Mouse (Mus musculus) embryo, embryonic 11 days (tissue): ENCODE results near the gene Gm11563.
"Not testable (repeated sequence)": the region's sequence is repeated elsewhere in the genome, so short reads cannot be mapped to it uniquely, and the experiment has no call there.

Experiments
- DNase-seq: peaks from one replicate; pipeline ENCODE4 v3.0.0-alpha.2; 2015

Gm11563 gene

DNA sequence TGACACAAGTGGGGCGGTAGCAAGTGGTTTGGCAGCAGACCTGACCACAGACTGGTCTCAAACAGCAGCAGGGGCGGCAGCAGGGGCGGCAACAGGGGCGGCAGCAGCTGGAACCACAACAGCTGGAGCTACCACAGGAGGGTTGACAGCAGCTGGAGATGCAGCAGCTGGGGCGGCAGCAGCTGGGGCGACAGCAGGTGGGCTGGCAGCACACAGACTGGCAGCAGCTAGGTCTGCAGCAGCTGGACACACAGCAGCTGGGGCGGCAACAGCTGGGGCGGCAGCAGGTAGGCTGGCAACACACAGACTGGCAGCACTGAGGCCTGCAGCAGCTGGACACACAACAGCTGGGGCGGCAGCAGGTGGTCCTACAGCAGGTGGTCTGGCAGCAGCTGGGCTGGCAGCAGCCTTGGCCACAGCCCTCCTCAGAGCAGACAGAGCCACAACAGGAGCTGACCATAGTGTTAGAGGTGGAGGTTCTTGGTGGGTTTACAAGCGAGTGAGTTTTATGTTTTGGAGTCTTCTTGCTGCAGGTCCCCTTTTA lies at the start of gene Gm11563:
Gene Gm11563, minus strand, starts transcription at position 494 of the 544 bp plus-strand sequence.
- DNase-seq: not testable (repeated sequence)

DNA sequence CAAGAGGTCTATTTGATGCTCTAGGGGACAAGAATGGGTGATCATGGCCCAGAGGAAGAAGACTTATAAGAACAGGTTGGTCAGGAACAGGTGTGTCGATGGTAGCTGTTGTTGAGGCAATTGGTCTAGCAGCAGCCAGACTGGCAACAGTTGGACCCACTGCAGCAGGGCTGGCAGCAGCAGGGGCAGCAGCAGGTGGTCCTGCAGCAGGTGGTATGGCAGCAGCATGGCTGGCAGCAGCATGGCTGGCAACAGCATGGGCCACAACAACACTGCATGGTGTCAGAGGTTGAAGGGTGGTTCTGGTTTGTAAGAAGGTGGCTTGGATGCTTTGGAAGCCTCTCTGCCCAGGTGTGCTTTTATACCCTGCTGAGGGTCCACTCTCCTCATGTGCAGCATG lies 31.7 kb upstream of the Gm11563 start, which contains the start of gene Gm14190:
Gene Gm14190, minus strand, starts transcription at position 278 of the 400 bp plus-strand sequence.
- no peak for DNase-seq

DNA sequence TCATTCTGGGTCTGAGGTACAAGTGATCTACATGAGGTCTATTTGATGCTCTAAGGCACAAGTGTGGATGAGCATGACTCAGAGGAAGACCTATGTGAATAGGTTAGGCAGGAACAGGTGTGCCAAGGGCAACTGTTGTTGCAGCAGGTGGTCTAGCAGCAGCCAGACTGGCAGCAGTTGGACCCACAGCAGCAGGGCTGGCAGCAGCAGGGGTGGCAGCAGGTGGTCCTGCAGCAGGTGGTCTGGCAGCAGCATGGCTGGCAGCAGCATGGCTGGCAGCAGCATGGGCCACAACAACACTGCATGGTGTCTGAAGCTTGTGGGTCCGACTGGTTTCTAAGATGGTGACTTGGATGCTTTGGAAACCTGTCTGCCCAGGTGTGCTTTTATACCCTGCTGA lies 26.5 kb upstream of the Gm11563 start:
- DNase-seq: not testable (repeated sequence)

DNA sequence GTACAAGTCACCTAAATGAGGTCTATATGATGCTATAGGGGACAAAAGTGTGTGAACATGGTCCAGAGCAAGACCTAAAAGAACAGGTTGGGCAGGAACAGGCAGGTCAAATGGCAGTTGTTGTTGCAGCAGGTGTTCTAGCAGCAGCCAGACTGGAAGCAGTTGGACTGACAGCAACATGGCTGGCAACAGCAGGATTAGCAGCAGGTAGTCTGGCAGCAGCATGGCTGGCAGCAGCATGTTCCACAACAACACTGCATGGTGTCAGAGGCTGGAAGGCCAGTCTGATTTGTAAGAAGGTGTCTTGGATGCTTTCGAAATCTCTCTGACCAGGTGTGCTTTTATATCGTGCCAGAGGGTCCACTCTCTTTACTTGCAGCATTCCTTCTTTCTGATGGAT lies 24.7 kb upstream of the Gm11563 start:
- no peak for DNase-seq

DNA sequence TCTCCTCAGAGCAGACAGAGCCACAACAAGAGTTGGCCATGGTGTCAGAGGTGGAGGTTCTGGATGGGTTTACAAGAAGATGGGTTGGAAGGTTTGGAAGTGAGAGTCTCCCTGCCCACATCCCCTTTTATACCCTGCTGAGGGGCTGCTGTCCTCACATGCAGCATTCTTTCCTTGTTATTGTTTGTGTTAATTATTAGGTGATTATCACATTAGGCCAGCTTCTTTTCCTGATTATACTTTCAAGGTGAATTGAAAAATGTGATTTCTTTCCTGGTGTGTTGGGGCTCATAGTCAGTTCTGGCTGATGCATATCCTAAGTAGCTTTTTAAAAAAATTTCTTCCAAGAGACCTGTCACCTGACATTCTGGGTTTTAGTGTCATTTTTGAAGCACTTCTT lies 7.1 kb upstream of the Gm11563 start, which contains the start of gene Krtap4-6:
Gene Krtap4-6, minus strand, starts transcription at position 101 of the 400 bp plus-strand sequence.
- no peak for DNase-seq

DNA sequence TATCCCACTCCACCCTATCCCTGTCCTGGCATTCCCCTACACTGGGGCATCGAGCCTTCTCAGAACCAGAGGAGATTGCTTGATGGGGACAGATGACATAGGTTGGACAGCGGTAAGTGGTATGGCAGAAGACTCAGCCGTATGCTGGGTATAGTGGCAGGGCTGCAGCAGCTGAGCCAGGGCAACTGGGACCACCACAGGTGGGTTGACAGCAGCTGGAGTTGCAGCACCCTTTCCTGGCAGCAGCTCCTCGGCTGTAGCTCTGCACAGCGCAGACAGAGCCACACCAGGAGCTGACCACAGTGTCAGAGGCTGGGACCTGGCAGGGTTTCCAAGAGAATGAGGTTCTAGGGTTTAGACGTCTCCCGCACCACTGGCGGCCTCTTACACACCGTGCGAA lies 4.0 kb upstream of the Gm11563 start:
- DNase-seq: no peak

DNA sequence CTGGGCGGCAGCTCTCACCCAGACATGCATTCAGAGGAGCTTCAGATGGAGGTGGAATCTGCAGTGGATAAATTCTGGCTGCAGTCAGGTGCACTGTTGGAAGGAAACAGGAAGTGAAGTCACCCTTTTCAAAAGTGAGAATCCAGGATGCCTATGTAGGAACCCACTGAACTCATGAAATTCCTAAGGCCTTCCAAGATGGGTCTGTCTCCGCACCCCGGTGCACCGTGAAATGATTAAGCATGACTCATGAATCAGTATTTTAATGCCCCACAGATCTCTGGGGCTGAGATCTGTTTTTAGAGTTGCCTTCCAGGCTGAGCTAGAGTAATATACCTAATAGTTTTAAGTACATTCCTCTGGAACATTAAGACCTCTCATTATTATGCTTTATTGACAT lies 496 bp upstream of the Gm11563 start:
- no peak for DNase-seq

DNA sequence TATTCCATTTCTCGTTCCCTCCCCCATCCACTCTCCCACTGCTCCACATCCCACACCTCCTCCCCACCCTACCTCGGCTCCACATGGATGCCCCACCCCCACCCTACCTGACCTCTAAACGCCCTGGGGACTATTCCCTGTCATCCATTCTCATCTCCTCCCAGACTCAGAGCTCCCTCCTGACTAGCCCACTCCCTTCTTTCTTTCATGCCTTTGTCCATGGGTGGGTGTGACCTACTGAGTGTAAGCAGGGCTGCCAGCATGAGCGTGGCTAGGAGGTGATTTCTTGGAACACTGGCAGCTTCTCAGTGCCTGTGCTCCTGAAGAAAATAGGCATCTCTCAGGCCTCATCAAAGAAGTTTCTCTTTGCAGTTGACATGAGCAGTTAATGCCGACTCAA lies 1.7 kb downstream of the Gm11563 start:
- no peak for DNase-seq

DNA sequence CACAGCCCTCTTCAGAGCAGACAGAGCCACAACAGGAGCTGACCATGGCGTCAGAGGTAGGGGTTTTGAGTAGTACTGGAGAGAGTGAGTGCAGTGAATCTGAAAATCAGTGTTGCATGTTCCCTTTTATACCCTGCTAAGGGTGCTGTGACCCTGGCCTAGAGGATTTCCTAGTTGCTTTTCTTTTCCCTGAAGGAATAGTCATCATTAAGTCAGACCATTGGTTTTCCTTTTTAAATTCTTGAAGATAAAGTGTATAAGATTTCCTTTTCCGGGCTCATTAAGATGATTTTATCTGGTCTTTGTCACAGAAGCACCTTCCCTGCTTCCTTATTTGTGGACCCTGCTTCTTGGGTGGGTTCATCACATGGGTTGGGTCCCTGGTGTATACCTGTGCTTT lies 8.6 kb downstream of the Gm11563 start, which contains the start of gene Gm11555:
Gene Gm11555, minus strand, starts transcription at position 101 of the 400 bp plus-strand sequence.
- no peak for DNase-seq

DNA sequence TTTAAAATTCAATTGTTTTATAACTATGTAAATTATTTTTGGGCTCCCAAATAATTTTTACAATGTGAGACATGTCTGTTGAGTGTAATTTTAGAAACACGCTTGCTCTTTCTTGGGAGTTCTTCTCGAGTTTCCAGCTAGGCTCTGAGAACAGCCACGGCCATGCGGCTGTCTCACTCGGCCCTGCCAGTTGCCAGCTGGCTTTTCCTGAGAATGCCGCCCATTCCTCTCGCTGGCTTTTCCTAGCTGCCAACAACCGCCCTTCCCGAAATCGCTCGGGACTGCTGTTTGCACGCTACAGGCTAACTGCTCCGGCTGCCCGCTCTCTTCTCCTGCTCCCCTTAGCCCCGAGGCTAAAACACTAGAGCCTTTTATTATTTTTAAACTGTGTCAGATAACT lies 12.3 kb downstream of the Gm11563 start:
- no peak for DNase-seq

DNA sequence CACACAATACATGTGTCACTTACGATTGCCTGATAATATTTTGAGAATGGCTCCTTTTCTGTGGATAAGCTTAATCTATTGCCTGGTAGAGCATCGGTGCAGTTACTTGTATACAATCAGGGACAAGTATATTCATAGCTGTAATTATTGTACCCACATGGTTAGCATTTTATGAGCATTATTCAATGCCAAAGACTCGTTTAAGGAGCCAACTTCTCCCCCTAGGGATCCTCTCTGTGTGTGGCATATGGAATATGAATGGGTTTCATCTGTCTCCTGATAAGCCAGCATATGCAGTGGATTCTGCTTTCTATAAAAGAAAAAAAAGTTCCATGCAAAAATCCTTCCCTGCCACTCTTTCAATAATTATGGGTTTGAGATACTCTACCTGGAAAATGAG lies 14.4 kb downstream of the Gm11563 start:
- no peak for DNase-seq

DNA sequence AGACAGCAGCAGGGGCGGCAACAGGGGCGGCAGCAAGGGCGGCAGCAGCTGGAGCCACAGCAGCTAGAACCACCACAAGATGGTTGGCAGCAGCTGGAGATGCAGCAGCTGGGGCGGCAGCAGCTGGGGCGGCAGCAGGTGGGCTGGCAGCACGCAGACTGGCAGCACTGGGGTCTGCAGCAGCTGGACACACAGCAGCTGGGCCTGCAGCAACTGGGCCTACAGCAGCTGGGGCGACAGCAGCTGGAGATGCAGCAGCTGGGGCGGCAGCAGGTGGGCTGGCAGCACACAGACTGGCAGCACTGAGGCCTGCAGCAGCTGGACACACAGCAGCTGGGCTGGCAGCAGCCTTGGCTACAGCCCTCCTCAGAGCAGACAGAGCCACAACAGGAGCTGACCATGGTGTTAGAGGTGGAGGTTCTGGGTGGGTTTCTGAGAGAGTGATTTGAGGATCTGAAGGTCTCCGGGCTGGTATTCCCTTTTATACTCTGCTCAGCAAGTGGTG lies 15.1 kb downstream of the Gm11563 start, which contains the start of gene Krtap4-7:
Gene Krtap4-7, minus strand, starts transcription at position 455 of the 505 bp plus-strand sequence.
- DNase-seq: not testable (repeated sequence)

DNA sequence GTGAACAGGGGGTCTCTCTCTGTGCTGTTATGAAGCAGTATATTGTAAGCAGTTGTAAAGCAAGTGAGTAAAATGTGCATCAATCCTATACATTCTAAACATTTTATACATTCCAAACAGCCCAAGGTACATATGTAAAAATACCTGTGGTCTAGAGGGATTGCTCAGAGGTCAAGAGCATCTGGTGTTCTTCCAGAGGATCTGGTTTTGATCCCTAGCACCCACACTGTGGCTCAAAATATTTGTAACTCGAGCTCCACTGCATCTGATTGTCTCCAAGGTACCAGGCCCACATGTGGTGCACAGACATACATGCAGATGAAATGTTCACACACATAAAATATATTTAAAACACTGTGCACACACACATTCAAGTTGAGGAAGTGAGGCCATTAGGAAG lies 17.8 kb downstream of the Gm11563 start:
- no peak for DNase-seq

DNA sequence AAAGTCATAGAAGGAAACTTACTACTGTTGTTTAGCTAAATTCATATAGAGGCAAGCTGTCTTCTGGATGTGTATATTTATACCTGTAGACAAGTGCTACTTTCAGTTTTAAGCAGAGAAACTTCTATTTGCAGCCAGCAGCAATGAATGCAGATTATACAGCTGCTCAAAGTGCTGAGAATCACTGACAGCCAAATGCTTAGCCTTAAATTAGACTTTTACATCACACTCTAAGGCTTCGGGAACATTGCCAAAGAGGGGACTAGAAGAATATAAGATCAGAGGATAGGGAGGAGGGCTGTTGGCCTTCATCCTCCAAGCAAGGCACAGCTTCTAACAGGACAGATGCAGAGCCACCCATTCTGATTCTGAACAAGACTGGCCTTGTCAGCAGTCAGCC lies 21.7 kb downstream of the Gm11563 start:
- no peak for DNase-seq

DNA sequence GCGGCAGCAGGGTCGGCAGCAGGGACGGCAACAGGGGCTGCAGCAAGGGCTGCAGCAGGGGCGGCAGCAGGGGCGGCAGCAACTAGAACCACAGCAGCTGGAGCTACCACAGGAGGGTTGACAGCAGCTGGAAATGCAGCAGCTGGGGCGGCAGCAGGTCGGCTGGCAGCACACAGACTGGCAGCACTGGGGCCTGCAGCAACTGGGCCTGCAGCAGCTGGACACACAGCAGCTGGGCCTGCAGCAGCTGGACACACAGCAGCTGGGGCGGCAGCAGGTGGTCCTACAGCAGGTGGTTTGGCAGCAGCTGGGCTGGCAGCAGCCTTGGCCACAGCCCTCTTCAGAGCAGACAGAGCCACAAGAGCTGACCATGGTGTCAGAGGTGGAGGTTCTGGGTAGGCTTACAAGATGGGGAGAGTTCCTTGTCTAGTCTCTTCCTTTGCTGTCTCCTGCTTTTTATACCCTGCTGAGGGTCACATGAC lies 24.1 kb downstream of the Gm11563 start, which contains the start of gene Krtap4-2:
Gene Krtap4-2, minus strand, starts transcription at position 432 of the 482 bp plus-strand sequence.
- no peak for DNase-seq

DNA sequence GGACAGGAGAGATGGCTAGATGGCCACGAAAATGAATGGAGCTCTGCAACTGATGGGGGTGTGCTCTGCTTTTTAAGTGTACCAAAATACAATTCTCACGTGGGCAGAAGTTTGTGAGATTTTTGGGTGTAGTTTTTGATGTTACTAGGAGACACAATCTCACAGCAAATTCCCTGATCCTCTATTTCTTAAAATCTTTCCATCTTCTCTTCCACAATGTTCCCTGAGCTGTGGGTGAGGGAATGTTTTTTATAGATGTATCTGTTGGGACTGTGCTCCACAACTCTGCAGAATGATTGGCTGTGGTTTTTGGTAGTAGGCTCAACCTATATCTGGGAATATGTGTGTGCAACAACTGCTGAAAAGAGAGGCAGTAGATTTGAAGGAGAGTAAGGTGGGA lies 25.5 kb downstream of the Gm11563 start:
- DNase-seq: no peak

DNA sequence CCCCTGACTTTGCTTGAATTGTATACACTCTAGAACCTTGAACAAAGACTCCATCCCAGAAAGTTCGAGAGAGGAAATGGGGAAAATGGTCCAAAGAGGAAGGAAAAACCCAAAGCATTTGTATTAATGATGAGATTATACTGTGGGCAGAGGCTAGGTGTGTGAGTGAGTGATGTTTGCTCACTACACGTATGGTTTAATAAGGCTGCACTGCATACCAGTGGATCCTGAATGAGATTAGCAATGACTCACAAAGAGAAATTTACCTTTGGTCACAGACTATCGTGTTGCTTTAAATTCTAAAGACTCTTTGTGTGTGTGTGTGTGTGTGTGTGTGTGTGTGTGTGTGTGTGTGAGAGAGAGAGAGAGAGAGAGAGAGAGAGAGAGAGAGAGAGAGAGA lies 27.9 kb downstream of the Gm11563 start:
- no peak for DNase-seq

DNA sequence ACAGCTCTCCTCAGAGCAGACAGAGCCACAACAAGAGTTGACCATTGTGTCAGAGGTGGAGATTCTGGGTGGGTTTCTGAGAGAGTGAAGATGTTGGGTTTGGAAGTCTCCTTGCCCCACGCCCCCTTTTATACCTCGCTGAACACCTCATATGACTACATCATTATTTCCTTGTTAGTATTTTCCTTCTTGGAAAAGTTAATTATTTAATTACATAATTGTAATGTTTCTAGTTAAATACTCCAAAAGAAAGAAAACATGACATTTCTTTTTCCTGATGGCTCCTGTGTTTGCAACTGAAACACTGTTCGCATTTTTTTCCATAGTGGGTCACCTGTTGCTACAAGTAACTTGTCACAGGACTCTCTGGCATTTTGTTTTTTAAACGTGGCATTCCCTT lies 30.6 kb downstream of the Gm11563 start, which contains the start of gene Krtap4-1:
Gene Krtap4-1, minus strand, starts transcription at position 101 of the 400 bp plus-strand sequence.
- no peak for DNase-seq

DNA sequence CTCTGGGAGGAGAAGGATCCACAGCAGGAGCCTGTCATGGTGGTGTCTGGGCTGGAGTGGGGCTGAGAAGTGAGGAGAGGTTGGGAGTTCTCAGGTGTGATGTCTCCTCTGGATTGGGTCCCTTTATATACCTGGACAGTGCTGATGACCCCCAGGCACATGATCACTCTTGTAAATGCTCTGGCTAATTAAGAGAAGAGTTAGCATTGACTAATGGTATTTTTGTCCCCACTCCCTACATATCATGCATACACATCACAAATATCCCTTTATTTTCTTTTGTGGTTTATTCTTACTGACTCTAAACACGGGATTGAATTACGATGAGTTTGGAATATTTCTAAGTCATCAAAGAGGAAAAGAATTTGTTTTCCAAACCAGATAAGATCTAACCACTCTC lies 38.4 kb downstream of the Gm11563 start, which contains the start of gene Gm11562:
Gene Gm11562, minus strand, starts transcription at position 101 of the 400 bp plus-strand sequence.
- DNase-seq: no peak

DNA sequence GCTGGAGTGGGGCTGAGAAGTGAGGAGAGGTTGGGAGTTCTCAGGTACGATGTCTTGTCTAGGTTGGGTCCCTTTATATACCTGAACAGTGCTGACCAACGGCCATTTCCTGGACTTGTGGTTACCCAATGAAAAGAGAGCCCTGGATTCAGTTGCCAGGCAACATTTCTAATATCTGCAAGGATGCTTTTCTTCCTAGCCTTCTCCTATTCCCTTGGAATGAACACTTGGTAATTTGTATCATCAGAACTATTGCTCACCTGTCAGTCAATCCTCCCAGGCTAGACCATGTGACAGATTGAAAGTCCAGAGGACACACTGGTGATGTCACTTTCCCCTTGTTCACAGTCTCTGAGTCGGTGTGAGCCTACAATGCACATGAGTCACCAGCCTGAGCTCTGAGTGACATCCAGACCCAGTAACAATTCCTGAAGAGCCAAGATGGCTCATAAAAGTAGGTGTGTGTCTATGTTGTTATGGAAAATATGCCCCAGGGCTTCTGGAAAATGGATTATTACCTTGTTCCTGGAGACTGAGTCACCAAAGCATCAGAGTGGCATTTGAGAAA lies 43.9 kb downstream of the Gm11563 start, which contains the start of gene Krtap2-4:
Gene Krtap2-4, minus strand, starts transcription at position 51 of the 568 bp plus-strand sequence.
- no peak for DNase-seq

DNA sequence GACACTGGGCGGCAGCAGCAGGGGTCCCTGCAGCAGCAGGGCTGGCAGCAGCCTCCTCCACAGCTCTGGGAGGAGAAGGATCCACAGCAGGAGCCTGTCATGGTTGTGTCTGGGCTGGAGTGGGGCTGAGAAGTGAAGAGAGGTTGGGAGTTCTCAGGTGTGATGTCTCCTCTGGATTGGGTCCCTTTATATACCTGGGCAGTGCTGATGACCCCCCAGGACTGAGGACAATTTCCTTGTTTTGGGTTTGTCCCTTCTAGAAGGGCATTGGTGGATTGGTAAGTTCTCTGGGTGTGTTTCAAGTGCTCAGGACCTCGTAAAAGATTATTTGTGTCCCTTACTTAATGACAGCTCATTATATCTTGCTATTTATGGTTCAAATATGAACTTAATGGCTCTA lies 48.7 kb downstream of the Gm11563 start, which contains the start of gene Gm11937:
Gene Gm11937, minus strand, starts transcription at position 101 of the 400 bp plus-strand sequence.
- DNase-seq: not testable (repeated sequence)

DNA sequence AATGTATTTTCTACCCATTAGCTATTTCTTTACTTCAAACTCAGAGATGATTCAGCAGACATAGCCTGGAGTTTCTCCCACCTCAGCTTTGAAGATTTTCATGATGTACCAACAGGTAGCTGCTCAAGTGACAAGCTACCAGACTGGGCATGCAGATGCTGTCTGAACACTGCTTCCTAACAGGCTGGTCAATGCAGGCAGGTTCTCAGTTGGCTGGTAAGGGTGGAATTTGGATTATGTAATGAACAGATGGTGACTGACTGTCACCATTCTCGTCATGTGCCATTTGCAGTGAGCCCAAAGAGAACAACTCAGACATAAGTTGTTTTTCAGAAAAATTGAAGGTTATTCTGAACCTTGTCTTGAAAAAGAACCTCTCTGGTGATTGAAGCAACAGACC lies 49.6 kb downstream of the Gm11563 start:
- DNase-seq: no peak
